Mouse (Mus musculus) kidney, embryonic 14.5 days (tissue): ENCODE data around the gene Sec13. TPM values are rescaled to one million over a fixed set of nuclear protein-coding genes. Genes with fewer than 3 reads are reported as not detected.

Experiments
- ATAC-seq: fragments of 200-750 bp; cut with Nextera tagmentation; 2 replicates; pipeline ENCODE4 v1.8.0; 2017; ENCODE audit warnings: moderate number of reproducible peaks, mild to moderate bottlenecking, moderate TSS enrichment, moderate library complexity; ENCODE audit not compliant: low FRiP score, low TSS enrichment
- H3K27ac ChIP-seq: fragments of 300-500 bp; sonication (generic); 2 replicates; pipeline ENCODE4 v1.5.1; 2014; ENCODE audit warnings: low read depth, mild to moderate bottlenecking, low read length, moderate library complexity, mixed read lengths
- H3K27me3 ChIP-seq: fragments of 300-500 bp; sonication (generic); 2 replicates; pipeline ENCODE4 v1.6.1; 2014; ENCODE audit warnings: mild to moderate bottlenecking, low read length; ENCODE audit not compliant: control insufficient read depth, insufficient read depth
- H3K36me3 ChIP-seq: fragments of 300-500 bp; sonication (generic); 2 replicates; pipeline ENCODE4 v1.6.1; 2014; ENCODE audit warnings: low read length, mixed read lengths; ENCODE audit not compliant: control insufficient read depth, insufficient read depth
- H3K4me1 ChIP-seq: fragments of 300-500 bp; sonication (generic); 2 replicates; pipeline ENCODE4 v1.6.1; 2014; ENCODE audit warnings: low read length, mixed read lengths; ENCODE audit not compliant: control insufficient read depth, insufficient read depth
- H3K4me2 ChIP-seq: fragments of 300-500 bp; sonication (generic); replicated peaks from 2 replicates; pipeline ENCODE4 v1.6.1; 2014; ENCODE audit warnings: low read depth, mild to moderate bottlenecking, low read length
- H3K4me3 ChIP-seq: fragments of 300-500 bp; sonication (generic); 2 replicates; pipeline ENCODE4 v1.5.1; 2014; ENCODE audit warnings: mild to moderate bottlenecking, low read length
- H3K9ac ChIP-seq: fragments of 300-500 bp; sonication (generic); 2 replicates; pipeline ENCODE4 v1.6.1; 2014; ENCODE audit warnings: low read depth, mild to moderate bottlenecking, low read length, moderate library complexity
- H3K9me3 ChIP-seq: fragments of 300-500 bp; sonication (generic); 2 replicates; pipeline ENCODE4 v1.6.1; 2016; ENCODE audit warnings: low read length; ENCODE audit not compliant: control insufficient read depth
- WGBS: fragments of 180-500 bp; shearing (Covaris S2); extraction: QIAGEN DNeasy Blood & Tissue Kit; methylation state at CpG from one replicate; pipeline ENCODE4 v1.1.7; 2014; 5-methylcytosine and 5-hydroxymethylcytosine counted together
- polyA plus RNA-seq: library from polyadenylated mRNA; unstranded; fragments of >200 nt; fragmentation: Nextera tagmentation; extraction: Ambion mirVana; gene quantifications from 2 replicates; pipeline ENCODE4 v1.2.1, GENCODE M21; 2014

Sec13 gene
- polyA plus RNA-seq, 1 experiment from 2014 or later = 286 TPM

DNA sequence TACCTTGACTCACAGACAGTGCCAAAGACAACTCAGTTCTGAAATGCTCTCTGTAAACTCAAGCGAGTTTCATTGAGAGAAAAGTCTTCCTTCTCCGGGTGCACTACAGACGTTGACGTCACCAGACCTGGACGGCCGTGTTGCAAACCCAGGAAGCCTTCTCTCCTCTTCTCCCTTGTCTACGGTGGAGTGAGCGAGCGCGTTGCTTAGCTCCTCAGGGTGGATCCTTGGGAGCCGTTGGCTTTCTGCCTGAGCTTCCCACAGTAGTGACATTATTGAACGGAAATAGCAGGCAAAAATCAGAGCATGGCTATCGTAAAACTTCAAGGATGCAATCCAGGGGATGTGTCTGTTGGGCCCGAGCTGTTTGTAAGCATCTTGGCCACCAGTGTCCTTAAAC is 6.7 kb upstream of the Sec13 start:
- Histone ChIP-seq H3K9me3 (no peaks in the 10 kb centered on the region), H3K27me3 (no peaks in the 10 kb centered on the region), H3K4me2 (no peak overlapping the region), H3K4me3 (no peak overlapping the region), H3K27ac (no peak overlapping the region), H3K36me3 (no peaks in the 10 kb centered on the region), H3K4me1 (no peaks in the 10 kb centered on the region), H3K9ac (no peak overlapping the region)
- ATAC-seq = no peak
- 89% methylated on average over 14 of the region's 14 CpGs for WGBS

DNA sequence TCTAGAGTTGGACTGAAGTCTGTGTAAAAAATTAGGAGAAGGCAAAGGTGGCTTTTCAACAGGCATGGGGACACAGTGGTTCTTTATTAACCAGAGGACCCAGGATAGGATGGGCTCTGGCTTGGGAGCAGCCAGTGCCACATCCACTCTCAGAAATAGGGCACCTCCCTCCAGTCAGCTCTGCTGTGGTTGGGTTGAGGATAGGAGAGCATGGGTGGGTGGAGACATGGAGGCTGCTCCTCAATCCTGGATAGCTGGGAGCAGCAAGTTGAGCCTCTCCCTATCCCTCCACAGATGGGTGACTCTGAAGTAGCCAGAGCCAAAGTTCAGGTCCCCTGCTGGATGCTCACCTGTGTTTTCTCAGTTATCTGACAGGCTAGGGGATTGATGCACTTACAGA is 4.6 kb upstream of the Sec13 start:
- H3K4me3 ChIP-seq = no peak overlapping the region
- no peaks in the 10 kb centered on the region for H3K27me3 ChIP-seq
- no peak overlapping the region for H3K27ac ChIP-seq
- H3K9me3 ChIP-seq = no peaks in the 10 kb centered on the region
- H3K36me3 ChIP-seq = no peaks in the 10 kb centered on the region
- H3K4me1 ChIP-seq = no peaks in the 10 kb centered on the region
- no peak overlapping the region for H3K4me2 ChIP-seq
- ATAC-seq = no peak; the same call in 1 of the 2 replicates
- no peak overlapping the region for H3K9ac ChIP-seq

DNA sequence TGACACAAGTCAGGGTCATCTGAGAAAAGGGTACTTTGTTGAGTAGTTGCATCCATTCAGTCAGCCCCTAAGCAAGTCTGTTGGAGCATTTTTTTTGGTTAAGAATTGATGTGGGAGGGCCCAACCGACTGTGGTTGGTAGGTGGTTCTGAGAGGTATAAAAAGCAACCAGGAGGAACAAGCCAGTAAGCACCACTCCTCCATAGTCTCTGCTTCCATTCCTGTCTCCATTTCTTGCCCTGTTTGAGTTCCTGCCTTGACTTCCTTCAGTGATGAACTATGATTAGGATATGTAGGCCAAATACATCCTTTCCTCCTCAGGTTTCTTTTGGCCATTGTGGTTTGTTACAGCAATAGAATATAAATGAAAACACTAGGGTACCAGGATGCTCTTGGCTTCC is 2.6 kb upstream of the Sec13 start:
- Histone ChIP-seq H3K27ac (no peak overlapping the region), H3K4me3 (no peak overlapping the region), H3K27me3 (no peaks in the 10 kb centered on the region), H3K36me3 (0 out of 2 replicates have a peak, but pooled peaks cover 2% of the 10 kb centered on the region), H3K4me1 (peaks cover 10% of the 10 kb centered on the region), H3K4me2 (no peak overlapping the region), H3K9ac (no peak overlapping the region), H3K9me3 (no peaks in the 10 kb centered on the region)
- WGBS = 43% methylated on average over 1 of the region's 1 CpGs
- ATAC-seq = no peak

DNA sequence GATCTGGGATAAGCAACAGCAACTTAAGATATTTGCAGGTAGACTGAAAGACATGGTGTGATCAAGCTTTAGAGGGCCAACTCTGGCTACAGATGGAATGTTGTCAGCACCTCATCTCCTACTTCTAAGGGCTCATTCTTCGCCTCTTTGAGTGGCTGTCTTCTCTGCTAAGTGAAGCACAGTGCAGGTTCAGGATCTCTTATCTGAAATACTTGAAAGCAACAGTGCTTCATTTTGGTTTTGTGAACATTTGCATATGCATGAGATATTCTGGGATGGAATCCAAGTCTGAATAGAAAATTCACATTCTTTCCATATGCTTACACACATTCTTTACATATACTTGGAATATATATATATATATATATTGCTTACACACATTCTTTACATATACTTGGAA is 1.8 kb upstream of the Sec13 start:
- WGBS = 85% methylated on average over 1 of the region's 1 CpGs
- H3K9me3 ChIP-seq = no peaks in the 10 kb centered on the region
- ATAC-seq = no peak
- H3K4me3 ChIP-seq = no peak overlapping the region
- no peaks in the 10 kb centered on the region for H3K27me3 ChIP-seq
- H3K9ac ChIP-seq = no peak overlapping the region
- no peak overlapping the region for H3K27ac ChIP-seq
- H3K4me1 ChIP-seq = peaks cover 10% of the 10 kb centered on the region
- H3K36me3 ChIP-seq = peaks cover 10% of the 10 kb centered on the region; the same call in 1 of the 2 replicates
- H3K4me2 ChIP-seq = no peak overlapping the region

DNA sequence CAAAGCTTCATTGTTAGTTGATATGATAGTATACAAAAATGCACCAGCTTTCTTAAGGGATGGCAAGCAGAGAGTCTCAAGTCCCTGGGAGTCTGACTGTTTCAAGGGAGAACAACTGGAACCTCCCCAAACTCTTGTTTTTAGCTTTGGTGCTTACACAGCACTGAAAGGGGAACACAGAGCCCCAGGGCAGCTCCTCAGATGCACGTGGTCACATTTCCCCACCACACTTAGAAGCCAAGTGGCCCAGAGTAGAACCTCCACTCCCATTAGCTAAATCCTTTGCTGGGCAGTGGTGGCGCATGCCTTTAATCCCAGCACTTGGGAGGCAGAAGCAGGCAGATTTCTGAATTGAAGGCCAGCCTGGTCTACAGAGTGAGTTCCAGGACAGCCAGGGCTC is 882 bp upstream of the Sec13 start:
- H3K9ac ChIP-seq = no peak overlapping the region
- 75% methylated on average over 2 of the region's 2 CpGs for WGBS
- H3K27ac ChIP-seq = no peak overlapping the region
- no peaks in the 10 kb centered on the region for H3K27me3 ChIP-seq
- no peak overlapping the region for H3K4me2 ChIP-seq
- H3K4me1 ChIP-seq = peaks cover 10% of the 10 kb centered on the region
- ATAC-seq = no peak
- peaks cover 15% of the 10 kb centered on the region; the same call in 1 of the 2 replicates for H3K36me3 ChIP-seq
- H3K9me3 ChIP-seq = no peaks in the 10 kb centered on the region
- no peak overlapping the region for H3K4me3 ChIP-seq

DNA sequence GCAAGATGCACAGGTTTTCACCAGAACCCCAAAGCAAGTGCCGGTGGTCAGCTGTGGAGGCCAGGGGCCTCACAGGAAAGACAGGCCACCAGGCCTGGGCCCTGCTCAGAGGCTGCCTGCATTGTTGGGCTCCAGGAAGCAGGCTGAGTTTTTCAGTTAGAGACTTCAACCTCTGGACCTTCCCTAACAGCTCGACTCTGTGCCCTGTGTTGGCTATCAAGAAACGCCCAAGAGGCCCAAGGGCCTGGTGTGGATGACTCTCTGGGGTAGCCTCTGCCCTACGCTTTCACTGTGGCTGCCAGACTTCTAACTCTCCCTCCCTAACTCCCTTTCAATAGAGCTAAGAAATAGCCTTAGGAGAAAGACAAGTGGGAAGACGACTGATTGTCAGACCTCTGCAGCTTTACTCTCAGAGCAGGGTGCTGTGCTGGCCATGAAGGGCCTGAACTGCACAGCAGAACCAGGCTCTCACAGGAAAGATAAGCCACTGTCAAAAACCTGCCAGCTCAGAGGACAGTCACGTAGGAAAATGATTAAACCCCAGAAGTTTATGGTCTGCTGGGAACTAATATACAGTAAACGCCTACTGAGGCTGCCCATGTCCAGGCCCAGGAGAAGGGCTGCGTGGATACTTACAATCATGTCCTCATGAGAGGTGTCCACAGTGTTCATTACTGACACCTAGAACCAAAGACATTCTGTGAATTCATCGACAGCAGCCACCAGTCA is 3.1 kb downstream of the Sec13 start:
- 92% methylated on average over 9 of the region's 9 CpGs for WGBS
- ATAC-seq = no peak
- Histone ChIP-seq H3K36me3 (peaks cover 54% of the 10 kb centered on the region), H3K9ac (no peak overlapping the region), H3K4me2 (no peak overlapping the region), H3K27ac (no peak overlapping the region), H3K4me1 (peaks cover 10% of the 10 kb centered on the region), H3K9me3 (no peaks in the 10 kb centered on the region), H3K27me3 (no peaks in the 10 kb centered on the region), H3K4me3 (no peak overlapping the region)

DNA sequence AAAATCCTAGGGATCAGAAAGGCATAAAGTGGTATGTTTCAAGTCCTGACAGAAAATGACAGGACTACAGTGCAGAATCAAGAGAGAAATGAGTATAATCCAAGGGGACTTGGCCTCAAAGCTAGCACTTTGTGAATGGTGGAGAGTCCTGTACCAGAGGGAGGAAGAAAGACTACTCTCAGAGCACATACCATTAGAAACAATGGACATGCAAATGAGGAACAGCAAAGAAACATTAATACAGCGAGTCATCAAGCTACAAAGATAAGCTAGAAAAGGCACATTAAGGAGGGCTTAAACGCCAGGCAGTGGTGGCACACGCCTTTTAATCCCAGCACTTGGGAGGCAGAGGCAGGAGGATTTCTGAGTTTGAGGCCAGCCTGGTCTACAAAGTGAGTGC is 9.2 kb downstream of the Sec13 start:
- no peak overlapping the region for H3K9ac ChIP-seq
- no peaks in the 10 kb centered on the region for H3K4me1 ChIP-seq
- WGBS = 90% methylated on average over 3 of the region's 3 CpGs
- no peak overlapping the region for H3K4me3 ChIP-seq
- no peaks in the 10 kb centered on the region for H3K9me3 ChIP-seq
- ATAC-seq = no peak
- no peak overlapping the region for H3K27ac ChIP-seq
- H3K36me3 ChIP-seq = peaks cover 100% of the 10 kb centered on the region
- no peak overlapping the region for H3K4me2 ChIP-seq
- H3K27me3 ChIP-seq = no peaks in the 10 kb centered on the region

DNA sequence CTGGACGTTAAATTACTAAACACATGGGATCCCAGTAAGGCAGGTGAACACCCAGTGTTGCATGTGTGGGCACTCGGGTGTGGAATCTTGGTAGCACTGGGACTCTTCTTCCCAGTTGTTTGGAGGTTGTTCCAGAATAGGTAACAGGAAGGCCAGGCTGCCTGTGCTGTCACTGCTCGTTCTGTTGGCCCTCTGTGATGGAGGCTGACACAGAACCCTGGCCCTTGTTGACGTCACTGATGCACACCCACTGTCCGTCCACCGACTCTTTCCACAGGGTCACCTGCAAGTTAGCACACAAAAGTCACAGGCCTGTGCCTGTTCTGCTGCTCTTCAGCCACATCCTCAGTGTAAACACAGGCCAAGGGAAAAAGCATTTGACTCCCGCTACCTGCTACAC is 12.4 kb downstream of the Sec13 start:
- 90% methylated on average over 7 of the region's 7 CpGs for WGBS
- no peak overlapping the region for H3K9ac ChIP-seq
- H3K36me3 ChIP-seq = peaks cover 86% of the 10 kb centered on the region
- ATAC-seq = no peak
- H3K4me3 ChIP-seq = no peak overlapping the region
- no peaks in the 10 kb centered on the region for H3K4me1 ChIP-seq
- no peaks in the 10 kb centered on the region for H3K27me3 ChIP-seq
- H3K4me2 ChIP-seq = no peak overlapping the region
- H3K27ac ChIP-seq = no peak overlapping the region
- no peaks in the 10 kb centered on the region for H3K9me3 ChIP-seq

DNA sequence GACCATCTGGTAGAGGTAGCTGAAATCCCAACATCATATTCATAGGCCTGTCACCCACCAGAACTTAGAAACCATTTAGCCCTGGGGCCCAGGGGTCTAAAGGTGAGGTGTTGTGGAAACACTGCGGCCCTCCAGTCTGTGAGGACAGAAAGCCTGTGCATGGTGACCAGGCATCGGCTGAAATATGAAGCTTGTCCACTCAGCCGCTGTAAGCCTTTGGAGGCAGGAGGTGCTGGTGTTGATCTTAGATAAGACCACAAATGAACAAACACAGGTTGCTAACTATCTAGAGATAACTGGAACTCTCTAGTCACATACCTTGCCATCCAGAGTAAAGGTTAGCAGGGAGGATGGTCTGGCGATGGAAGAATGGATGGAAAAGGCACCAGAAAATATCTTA is 19.5 kb downstream of the Sec13 start:
- Histone ChIP-seq H3K27me3 (no peaks in the 10 kb centered on the region), H3K9ac (no peak overlapping the region), H3K36me3 (peaks cover 49% of the 10 kb centered on the region), H3K4me1 (no peaks in the 10 kb centered on the region), H3K4me2 (no peak overlapping the region), H3K27ac (no peak overlapping the region), H3K4me3 (no peak overlapping the region), H3K9me3 (no peaks in the 10 kb centered on the region)
- WGBS = 85% methylated on average over 4 of the region's 4 CpGs
- ATAC-seq = no peak
